Mouse (Mus musculus) CH12.LX (cell line): ENCODE results near the gene Lage3.

Source experiments
- CHD1 ChIP-seq: IDR thresholded peaks from 2 replicates; pipeline ENCODE4 v1.6.1; 2012; ENCODE audit warnings: low read depth, low read length, improper control_type of control experiment, inconsistent platforms
- CHD2 ChIP-seq: IDR thresholded peaks from 2 replicates; pipeline ENCODE4 v1.6.1; 2011; ENCODE audit warnings: low read length, improper control_type of control experiment
- CTCF ChIP-seq, 2 experiments: IDR thresholded peaks in 1 of 2; conservative IDR thresholded peaks in 1 of 2; 2 replicates each; pipeline ENCODE4 v1.5.1; 2011 to 2012; ENCODE audit warnings: low read depth in 2 of 2, low read length in 2 of 2, improper control_type of control experiment in 1 of 2, inconsistent platforms in 1 of 2, mild to moderate bottlenecking in 1 of 2, moderate library complexity in 1 of 2
- EP300 ChIP-seq: IDR thresholded peaks from 2 replicates; pipeline ENCODE4 v1.6.1; 2011; ENCODE audit warnings: low read length, improper control_type of control experiment
- JUND ChIP-seq: conservative IDR thresholded peaks from 2 replicates; pipeline ENCODE4 v1.6.1; 2011; ENCODE audit warnings: low read depth, low read length, improper control_type of control experiment
- MAFK ChIP-seq: IDR thresholded peaks from 2 replicates; pipeline ENCODE4 v1.6.1; 2011; ENCODE audit warnings: low read length, improper control_type of control experiment; ENCODE audit not compliant: insufficient replicate concordance
- NELFE ChIP-seq: IDR thresholded peaks from 2 replicates; pipeline ENCODE4 v1.6.1; 2011; ENCODE audit warnings: low read depth, low read length, improper control_type of control experiment
- NRF1 ChIP-seq: IDR thresholded peaks from 2 replicates; pipeline ENCODE4 v1.6.1; 2014; ENCODE audit warnings: low read depth, mild to moderate bottlenecking, inconsistent platforms, low read length, improper control_type of control experiment, moderate library complexity
- RAD21 ChIP-seq: IDR thresholded peaks from 2 replicates; pipeline ENCODE4 v1.6.1; 2011; ENCODE audit warnings: low read depth, mild to moderate bottlenecking, low read length, improper control_type of control experiment, moderate library complexity
- TBP ChIP-seq: conservative IDR thresholded peaks from 2 replicates; pipeline ENCODE4 v1.6.1; 2011; ENCODE audit warnings: low read depth, low read length, improper control_type of control experiment

DNA sequence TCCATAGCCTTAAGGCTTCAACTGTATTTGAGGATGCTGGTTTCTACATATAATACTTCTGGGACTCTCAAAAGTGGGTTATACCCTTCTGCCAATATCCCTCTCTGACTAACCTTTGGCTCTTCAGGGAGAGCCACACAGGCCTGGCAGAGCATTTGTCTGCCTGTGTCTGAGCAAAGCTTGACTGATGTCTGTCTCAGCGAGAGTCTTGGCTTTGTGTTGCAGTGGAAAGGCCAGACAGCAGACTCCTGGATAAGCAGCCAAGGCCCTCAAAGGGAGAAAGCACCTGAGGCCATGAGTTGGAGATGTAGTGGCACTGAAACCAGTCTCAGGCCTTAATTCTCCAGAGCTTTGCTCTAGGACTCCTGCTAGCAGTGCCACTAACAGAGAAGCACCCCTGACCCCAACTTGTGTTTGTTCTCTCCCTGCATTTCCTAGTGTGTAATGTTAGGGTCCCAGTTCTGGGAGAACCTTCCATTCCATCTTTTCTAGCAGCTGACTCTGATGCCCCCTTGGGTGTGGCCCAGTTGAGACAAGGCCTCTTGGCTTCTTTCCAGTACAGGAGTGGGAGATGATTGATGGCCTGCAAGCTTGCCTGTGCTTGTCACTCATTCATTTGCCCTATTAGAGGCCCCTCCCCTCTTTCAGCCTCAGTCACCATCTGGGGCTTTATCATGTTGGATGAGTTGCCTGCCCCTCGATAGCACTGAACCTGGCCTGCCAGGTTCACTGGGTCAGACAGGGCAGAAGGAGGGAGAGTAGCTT lies 23.1 kb downstream of the Lage3 start:
- TF ChIP-seq CHD2 (no peak), CTCF (conservative IDR thresholded peaks at IDR 0.05 in 1 of 2, IDR thresholded peaks at IDR 0.05 in 1 of 2; ENCODE audit: low read depth in 2 of 2, low read length in 2 of 2) (no peak), CHD1 (no peak), TBP (no peak), NELFE (no peak), JUND (no peak), MAFK (no peak), RAD21 (no peak), EP300 (no peak), NRF1 (no peak)
